Mouse (Mus musculus) pancreas, adult 10 weeks (tissue): ENCODE measurements around the gene Frem1. TPM values are rescaled to one million over a fixed set of nuclear protein-coding genes. Genes with fewer than 3 reads are reported as not detected.

ENCODE experiments used
- polyA plus RNA-seq: library from polyadenylated mRNA; stranded (reverse); fragments of 350-450 nt; fragmentation: Illumina TruSeq; extraction: RNeasy Lipid Tissue Mini Kit (QIAGEN cat#74804); gene quantifications from one replicate; pipeline ENCODE4 v1.2.3, GENCODE M21; 2015; ENCODE audit warnings: low read depth, low replicate concordance; ENCODE audit not compliant: insufficient read depth

Gene Frem1
- polyA plus RNA-seq: 0.48 TPM

GRCm38 (mm10) chr4:83051634-83052577 is at the start of gene Frem1:
TSS of gene Frem1 (minus strand) at chr4:83052339.

DNA sequence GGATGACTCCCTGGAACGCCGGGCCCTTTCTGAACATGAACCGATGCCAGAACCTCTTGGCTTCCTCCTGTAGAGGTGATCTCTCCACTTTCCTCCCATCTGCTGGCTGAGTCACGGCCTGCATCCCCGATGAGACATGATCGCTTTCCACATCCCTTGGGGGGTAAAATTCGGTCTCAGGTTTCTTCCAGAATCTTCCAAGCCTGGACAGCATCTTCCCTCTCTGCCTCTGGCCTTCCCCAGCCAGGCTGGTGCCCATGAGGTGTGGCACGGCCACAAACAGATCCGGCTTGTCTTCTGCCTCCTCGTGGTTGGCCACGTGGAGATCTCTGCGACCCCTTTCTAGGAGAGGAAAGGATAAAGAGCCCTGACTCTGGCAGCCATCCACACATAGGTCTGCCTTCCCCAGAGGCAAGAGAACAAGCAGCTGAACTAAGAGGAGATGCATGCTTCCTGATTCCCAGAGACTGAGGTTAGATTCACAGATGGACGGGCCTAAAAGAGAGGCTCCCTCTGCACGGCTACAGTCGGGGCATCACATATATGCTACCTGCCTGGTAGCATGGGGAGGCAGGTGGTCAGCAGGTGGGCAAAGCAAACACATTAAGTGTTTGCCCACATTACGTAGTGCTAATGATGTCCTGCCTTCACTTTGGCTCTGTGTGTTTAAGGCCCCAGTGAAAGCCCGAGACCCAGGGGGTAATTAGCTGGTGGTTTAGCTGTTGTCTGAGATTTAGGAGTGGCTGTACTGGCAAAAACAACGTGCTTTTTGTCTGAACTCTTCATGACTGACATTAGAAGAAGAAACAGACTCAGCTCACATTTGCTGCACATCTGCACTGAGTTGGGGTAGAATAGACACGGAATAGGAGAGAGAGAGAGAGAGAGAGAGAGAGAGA is 167.3 kb downstream of the Frem1 start, which contains the start of gene Cer1:
Gene Cer1, minus strand, starts transcription at position 513 of the 899 bp plus-strand sequence.

DNA sequence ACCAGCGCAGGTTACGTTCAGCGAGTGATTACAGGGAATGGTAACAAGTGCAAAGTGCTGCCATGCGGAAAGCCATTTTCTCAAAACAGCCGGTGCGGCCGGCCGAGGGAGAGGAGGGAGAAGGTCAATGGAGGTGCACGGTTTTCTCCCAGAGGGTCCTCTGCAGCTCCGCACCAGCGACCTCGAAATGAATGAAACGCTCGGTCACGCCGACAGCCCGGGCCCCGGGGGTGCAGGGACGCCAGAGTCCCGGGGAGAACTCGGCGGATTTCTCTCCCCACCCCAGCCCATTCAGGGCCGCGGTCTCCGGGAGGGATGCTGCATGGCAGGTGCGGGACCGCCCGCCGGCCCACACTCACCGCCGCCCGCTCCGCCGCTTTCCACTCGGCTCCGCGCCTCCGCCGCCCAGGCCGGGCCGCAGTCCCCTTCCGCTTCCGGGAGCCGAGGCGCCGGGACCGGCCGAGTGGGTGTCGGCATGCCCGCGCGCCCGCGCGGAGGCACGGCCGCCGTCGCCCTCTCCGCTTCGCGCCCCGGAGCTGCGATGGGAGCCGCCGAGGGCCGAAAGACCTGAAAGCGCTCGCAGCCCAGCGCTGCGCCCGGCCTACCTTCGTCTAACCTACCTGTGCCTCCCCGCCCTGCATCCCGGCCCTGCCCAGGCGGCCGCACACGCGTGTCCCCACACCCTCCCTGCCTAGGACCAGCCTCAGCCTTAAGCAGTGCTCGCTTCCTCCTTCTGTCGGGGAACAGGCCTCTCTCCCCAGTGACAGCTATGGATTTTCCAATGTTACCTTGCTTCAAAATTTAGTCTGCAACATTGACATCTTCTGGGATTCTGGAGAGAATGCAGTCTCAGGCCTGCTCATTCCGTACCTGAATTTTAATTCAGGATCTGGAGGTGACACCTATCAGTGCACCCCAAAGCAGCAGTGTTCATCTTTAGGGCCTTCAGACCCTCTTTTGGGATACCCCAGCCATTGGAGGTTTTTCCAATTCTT is 192.7 kb downstream of the Frem1 start, which contains the start of gene Zdhhc21:
Gene Zdhhc21, minus strand, starts transcription at position 828 of the 995 bp plus-strand sequence.

Other genes with a start within 250 kb of the Frem1 start
- gene Zdhhc21, start 192.4 kb downstream of the Frem1 start, polyA plus RNA-seq: 2.2 TPM
- not detected for gene Cer1, start 167.2 kb downstream of the Frem1 start, polyA plus RNA-seq